Mouse (Mus musculus): ENCODE measurements around the gene Atg101.

Gene Atg101

DNA sequence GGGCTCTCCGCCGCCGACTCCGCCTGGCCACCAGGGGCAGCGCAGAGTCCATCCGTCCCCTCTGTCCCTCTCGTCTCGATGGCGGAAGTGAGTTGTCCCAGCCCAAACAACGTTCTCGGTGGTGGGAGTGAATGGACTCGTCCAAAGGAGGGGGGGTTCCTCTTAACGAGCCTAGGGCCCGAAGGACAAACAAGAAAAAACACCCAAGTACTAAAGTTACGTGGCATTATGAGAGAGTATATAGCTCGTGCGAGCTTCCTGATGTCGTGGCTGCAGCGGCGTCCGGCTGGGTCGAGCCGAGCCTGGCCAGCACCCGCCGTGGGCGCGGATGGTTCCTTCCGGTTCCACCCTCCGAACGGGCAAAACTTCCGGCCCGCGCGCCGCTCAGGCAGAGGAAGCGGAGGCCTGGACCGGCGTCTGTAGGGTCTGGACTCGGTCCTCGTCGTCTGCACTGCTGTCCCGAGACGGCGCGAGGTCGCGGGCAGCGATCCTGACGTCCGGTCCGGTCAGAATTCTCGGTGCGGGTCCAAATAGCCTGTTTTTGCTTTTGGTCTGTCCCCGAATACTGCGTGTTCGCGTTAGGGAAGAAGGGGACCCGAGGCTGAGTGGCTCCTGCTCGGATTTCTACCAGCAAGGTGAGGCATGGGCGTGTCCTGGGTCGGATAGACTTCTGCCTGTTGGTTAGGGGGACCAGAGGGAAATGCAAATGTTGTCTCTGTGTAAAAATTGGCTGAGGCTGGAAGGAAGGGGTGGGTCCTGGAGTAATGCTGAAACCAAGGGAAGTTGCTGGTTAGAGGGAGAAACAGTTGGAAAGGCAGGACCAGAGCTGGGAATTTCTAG is at the start of gene Atg101:
Atg101 (plus strand) TSS at position 362 of the 840 bp plus-strand sequence.
- peak; percentile 93 for DNase-seq

DNA sequence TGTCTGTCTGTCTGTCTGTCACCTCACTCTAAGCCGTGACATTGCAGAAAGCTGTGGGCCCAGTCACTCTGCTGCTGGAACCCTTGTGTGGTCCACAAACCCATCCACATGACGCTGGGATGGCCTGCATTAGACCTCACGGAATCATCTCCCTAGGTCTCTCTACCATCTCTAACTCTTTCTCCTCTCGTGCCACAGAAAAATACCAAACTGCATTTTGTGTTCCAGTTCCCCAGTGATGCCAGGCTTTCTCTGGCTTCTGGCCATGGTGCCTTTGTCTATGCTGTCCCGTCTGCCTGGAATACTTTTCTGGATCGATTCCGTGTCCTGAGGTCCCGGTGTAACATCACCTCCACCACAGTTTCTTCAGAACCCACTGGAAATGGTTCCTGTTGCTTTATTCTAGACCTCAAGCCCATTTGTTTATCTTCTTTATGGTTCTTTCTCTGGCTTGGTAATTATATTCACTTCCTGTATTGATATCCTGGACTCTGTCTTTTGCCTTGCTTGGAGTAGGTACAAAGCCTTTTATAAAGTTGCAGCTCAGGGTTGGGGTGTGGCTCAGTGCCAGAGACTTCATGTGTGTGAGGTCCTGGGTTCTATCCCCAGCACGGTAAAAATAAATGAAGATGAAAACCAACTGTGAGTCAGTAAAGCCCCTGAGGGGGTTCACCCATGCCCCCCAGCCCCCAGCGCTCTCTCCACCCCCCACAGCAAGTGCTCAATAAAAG is 49.3 kb upstream of the Atg101 start:
- DNase-seq, result no peak

DNA sequence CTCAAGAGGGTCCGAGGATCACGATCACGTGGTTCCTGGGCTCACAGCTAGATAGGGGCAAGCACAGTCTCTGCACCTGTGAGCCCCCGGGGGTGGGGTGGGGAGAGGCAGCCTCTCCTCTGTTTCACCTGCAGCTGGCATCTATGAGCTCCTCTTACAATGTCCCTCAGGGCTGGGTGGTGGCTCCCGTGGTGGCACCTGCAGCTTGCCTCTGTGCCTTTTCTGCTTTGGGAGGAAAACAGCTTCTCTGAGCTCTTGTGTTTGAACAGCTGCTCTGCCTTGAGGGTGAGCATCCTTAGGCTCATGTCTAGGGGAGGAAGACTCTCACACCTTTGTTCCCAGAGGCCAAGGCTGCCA is 48.8 kb upstream of the Atg101 start:
- no peak for DNase-seq

DNA sequence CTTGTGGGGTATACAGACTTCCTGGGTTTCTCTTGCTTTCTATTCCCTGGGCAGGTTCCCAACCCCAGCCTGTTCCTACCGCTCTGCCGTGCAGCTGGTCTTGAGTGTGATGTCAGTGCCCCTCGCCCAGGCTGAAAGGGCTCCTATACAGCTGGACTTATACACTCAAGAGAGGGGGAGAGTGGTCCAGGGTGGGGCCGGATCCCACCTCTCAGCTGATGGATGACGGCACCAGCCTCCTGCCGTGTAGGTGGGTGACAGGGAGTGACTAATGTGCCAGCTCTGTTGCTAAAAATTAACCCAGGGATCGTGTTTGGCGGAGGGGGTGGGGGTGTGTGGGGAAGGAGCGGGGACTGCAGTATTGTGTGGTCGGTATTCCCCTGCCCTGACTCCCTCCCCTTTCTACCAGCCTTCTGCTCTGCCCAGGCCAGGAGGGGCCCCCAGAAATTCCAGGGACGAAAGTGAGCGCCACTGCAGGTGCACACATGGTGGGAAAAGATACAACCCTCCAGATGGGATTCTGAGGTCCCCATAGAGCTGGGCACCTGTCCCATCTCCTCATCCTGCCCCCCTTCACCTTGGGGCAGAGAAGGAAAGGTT is 48.2 kb upstream of the Atg101 start:
- no peak for DNase-seq

DNA sequence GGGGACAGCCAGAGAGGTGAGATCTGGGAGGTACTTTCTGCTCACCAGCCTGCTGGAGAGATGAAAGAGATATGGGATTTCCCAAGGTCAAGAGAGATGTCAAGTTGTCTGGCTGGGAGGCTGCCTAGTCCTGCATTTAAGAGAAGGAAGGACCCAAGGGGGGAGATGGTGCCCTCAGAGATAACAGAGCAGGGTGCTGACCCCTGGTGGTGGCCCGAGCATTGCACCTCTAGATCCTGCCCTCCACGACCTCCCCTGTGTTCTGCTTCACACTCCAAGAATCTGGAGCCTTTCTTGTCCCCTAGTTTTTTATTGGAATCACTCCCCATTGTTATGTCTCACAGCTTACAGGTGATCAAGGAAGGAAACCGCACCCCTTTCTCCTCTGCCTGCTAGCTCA is 47.2 kb upstream of the Atg101 start:
- DNase-seq, result no peak

DNA sequence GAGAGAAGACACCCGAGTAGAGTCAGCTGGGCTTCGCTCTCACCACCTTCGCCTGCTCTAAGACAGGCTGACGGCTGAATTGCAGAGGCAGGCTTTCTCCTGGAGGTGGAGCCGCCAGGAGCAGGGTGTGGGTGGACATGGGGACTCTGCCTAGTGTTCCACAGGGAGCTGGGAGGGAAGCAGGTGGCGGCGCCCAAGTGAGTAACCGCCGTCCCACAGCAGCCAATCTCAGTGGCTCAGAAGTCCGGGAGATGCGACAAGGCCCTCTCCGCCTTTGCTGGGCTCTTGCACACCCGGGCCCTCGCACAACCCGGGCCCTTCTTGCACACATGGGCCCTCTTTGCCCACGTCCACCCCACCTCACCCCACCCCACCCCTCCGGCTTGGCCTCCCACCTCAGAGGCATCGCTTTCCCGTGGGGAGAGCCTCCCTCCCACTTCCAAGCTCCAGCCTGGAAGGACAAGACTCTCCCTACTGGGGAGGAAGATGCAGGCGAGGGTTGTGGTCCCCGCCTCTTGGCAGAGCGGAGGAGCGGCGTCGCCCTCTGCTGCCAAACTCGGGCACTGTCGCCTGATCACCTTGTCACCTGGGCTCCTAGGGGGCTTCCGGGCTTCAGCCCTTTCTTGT is 45.1 kb upstream of the Atg101 start:
- peak; percentile 75 for DNase-seq

DNA sequence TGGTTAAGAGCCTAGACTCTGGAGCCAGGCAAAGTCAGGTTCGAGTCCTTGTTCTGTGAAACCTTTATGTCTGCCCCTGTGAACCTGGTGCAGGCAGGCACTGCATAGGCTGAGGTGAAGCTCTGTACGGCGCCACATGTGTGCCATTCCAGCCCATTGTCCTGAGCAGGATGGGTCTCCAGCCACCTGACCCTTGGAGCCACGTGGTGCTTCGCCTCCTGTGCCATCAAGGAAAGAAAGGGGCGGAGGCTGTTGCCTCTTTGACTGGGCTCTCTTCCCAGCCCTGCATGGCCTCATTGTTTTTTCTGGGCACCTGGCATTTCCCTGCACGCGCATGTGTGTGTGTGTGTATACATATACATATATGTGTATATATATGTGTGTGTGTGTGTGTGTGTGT is 44.3 kb upstream of the Atg101 start:
- DNase-seq, result peak; percentile 49

DNA sequence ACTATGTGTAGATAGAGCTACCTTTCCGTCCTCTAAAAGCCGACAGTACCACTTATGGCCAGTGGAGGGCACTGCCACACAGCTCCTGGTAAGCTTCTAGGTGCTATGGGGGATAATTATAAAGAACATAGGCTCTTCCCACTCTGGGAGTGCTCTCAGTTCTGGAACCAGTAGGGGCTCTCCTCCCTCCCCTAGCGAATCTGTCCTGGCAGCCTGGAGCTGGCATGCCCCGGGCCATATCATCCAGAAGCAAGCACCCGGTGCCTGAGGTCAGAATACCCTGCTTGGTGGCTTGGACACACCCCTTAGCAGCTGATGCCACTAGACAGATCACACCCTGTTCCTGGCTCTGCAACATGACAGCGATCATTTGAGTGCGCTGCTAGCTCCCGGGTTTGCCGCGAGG is 43.3 kb upstream of the Atg101 start:
- peak; percentile 86 for DNase-seq

DNA sequence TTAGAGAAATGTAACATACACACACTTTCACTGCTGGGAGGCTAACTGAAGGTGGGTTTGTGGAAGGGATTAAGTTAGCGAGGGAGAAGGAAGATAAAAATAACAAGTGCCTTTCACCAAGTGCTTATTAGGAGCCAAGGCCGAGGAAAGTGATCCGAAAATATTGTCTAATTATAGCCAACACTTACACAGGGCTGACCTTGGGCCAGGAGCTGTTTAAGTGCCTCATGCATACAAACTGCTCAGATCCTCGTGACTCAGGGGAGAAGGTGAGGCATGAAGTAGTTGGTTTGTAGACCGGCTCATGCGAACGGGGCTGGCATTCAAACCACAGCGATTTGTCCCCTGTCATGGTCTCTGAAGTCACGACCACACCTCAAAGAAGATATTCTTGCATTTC is 42.8 kb upstream of the Atg101 start:
- no peak for DNase-seq

DNA sequence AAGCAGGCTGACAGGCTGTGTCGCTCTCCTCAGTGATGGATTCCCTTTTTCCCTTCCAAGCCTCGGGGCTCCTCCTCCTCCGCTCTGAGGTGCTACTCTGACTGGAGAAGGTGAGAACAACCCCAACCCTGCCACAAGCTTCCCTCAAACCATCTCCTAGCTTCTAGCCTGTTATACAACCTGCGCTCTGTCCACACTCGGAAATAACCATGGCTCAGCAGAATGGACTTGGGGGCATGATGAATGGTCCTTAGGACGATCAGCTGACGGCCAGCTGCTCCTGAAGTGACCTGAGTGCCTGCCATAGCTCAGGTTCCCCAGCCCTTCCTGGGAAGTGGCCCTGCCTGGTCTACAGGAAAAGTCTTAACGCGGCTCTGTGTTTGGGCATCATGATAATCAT is 42.2 kb upstream of the Atg101 start:
- DNase-seq, result no peak

DNA sequence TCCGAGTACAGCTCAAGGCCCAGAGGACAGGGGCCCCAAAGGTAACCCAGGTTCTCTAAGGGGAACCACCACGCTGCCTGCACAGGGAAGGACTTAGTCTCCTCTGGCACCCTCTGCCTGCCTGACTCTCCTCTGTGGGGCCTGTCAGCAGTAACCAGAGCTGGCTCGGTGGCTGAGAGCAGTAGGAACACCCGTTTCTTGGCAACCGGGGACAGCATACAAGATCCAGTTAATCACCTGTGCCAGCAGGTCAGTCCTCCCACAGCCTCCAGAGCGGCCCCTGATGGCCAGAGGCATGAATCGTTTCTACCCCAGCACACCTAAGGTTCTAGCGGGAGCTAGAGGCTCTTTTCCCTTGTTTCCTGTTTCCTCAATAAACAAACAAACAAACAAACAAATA is 41.4 kb upstream of the Atg101 start:
- peak; percentile 91 for DNase-seq

DNA sequence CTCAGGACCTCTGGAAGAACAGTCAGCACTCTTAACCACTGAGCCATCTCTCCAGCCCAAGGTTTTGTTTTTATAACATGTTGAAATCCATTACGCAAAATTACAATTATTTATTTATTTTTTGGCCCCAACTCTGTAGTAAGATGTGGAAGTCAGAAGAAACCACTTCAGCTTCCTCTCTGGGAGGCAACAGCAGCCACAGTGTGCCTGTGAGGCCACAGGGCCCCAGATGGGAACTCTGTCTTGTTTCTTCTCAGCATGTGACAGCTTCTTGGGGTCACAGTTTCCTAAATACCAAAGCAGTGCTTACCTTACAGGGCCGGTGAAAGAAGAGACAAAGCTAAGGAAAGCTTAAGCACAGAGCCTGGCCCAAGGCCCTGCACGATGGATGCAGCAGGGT is 40.1 kb upstream of the Atg101 start:
- DNase-seq, result no peak

DNA sequence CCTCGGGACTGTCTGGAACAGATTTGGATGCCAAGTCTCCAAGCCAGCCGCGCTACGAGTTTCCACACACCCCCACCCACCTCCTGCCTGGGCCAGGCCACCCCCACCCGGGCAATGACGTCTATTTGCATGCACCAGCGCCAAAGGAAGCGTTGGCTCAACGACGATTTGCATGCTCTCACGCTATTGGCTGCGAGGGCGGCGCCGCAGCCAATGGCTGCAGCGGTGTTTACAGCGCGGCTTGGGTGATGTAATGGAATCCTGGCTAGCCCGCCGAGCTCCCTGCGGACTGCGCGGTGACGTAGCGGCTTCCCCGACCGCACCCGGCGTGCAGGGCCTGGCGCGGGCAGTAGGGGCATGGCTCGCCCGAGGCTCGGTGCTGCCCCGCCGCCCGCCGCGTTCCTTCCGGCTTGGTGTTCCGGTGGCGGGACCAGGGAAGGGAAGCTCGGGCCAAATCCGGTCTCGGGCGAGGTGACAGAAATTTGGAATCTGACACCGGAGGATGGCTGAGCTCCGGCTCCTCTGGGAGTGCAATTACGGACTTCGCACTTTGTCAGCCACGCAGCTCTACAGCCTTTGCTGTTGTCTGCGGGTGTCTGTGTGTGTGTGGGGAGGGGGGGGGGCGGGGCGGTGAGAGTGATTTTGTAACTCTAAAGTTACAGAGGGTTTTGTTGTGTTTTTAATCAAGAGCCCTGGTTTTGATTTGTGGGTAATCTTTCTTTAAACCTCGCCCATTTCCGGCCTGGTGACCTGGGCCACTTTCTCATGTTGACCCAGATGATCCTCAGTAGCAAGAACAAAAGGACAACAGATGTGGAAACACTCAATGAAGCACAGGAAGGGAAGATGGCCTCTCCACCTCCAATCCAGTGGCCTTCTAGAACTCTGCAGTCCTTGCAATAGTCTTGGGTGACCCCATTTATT is 37.6 kb upstream of the Atg101 start:
- DNase-seq, result peak; percentile 97

DNA sequence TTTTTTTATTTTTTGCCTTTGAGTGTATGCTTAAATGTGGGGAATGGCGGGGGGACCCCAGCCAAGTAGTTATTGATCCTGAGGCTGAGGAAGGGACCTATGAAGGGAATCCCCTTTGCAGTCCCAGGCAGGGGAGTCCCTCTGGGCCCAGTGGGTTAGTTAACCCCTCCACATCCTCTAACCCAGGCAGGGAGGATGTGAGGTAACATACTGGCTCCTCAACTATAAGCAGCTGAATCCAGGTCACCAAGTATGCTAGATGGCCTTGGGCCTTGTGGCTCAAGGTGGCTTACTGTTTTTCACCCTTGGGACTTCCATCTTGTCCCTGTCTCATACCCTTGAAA is 36.9 kb upstream of the Atg101 start:
- no peak for DNase-seq

DNA sequence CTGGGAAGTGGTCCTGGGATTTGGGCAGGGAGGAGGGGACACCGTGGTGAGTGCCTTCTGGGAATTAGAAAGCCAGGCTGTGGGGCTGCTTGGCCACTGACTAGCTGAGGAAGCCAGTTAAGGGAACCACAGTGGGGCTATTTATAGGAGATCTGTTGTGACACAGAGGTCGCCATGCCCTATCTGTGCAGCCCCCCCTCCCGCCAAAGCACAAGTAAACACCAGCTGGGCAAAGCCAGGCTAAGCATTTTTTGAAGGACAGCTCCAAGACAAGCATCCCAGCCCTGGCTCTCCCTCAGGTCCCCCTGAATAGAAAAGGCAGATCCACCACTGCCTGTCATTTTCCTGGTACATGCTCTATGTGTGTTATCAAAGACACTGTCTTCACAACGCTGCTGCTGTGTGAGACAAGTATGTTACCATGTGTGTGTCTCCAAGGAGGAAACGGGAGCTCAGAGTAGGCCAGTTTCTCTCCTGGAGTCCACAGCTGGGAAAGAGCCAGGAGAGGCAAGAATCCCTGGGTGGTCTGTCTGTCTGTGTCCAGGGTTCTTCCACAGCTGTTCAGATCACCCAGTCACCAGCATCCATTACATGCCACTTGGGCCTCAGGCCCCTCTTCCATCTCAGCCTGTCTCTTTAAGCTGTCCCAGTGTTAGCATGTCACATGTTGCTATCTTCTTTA is 35.9 kb upstream of the Atg101 start:
- DNase-seq, result no peak

DNA sequence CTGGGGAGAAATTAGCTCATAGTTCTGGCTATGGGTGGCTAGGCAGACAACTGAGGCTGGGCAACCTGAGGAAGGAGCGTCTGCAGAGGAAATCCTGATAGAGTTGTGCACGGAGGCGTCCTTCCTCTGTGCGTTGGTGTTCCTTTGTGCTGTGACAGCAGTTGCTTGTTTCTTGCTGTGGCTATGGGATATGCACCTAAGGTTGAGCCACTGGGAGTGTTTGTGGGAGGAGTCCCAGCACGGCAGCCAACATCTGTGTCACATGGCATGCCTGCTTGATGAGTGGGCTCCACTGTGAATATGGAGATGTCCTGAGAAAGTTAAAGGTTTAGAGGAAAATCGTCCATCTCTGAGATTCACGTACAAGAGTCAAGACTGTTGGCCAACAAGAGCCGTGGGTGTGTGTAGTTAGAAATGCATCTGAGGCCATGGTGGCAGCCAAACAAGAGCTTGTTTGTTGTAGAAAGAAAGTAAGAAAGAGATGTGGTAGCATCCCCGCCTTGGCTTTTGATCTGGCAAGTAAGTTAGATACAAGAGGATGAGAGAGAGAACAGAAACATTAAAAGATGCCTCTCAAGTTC is 33.8 kb upstream of the Atg101 start:
- DNase-seq, result no peak

DNA sequence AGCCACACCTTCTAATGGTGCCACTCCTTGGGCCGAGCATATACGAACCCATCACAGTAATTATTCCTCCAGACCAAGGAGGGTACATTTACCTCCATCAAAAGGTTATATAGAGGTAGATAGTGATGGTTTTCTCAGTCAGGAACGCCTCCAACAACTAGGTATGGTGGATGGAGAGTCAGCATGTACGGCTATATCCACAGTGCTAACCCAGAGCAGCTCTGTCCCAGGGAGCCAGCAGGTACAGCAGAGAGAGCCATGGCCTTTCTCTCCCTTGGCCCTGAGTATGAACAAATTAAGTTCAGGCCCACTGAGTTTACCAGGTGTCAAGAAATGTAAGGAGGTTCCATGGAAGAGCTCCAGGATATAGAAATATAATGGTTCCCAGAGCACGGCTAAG is 32.1 kb upstream of the Atg101 start:
- DNase-seq, result no peak

DNA sequence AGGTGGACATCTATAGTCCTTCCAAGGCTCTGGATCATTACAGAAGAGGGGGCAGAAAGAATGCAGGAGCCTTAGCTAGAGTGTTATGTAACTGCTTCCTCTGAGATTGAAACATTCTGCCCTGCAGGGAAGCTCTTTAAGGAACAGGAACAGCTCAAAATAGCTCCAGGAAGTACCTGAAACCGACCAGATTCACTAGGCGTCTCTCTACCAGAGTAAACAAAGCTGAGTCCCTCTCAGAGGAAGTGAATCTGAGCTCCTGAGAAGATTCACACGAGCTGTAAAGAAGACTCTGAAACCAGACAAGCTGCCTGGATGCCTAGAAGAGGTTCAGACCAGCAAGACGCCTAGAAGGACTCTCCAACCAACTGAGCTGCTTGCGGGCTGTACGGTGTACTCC is 31.5 kb upstream of the Atg101 start:
- no peak for DNase-seq

DNA sequence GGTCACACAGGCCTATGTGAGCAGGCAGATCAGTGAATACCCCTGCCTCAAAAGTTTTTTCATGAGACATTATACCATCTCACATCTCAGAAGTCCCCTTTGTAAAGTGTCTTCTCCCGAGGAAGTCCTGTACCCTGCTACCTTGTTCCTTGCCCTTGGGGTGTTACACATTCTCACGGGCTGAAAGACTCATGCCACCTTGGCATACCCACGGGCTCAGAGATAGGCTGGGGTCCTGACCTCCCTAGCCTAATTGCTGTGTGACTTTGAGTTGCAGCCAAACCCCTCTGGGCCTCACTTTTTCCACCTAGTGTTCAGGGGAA is 30.5 kb upstream of the Atg101 start:
- no peak for DNase-seq

DNA sequence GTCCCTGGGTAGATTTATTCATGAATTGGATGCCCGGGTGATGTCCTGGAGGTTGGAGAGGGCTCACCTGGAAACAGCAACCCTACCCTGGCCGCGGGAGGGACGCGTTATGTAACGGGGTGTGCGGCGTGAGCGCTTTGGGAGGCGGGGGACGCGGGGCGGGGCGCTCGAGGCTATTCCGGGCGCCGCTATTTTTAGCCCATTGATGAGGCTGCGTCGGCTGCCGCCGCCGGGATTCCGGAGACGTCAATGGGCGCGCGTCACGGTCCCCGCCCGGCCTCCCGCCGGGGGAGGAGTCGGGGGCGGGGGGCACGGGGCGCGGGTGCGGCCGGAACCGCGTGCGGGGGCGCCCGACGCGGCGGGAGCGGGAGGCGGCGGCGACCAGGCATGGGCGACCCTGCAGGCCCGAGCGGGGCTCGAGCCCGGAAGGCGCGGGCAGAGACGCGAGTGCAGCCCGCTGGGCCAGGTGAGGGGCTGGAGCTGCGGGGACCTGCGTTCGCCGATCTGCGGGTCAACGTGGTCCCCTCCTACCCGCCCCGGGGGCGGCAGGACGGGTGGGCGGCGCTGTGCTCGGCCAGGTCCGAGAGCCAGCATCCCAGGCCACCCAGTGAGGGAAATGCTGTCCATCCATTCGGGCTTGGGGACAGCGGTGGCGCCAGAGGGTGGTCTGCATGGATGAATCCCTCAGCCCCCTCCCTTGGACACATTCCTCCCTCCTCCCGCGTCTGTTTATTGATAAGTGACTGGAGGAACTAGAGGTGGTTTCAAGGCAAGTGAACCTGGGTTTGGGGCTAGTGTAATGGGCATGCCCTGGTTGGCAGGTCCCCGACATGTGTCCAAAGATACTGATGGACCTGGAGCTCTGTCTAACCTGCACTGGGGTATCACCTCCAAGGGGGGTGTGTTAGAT is 29.9 kb upstream of the Atg101 start, which contains the start of gene Nr4a1:
Nr4a1 (plus strand) TSS at position 384 of the 910 bp plus-strand sequence.
- peak; percentile 87 for DNase-seq

Data from cerebellum, adult 9-11 months (tissue).